Mouse (Mus musculus) right cerebral cortex, postnatal 10 days (tissue): ENCODE results near the gene Aff3.

Source experiments
- DNase-seq, 2 experiments: peaks; one replicate each; pipeline ENCODE4 v3.0.0; 2021; ENCODE audit warnings: low spot score in 2 of 2

Gene Aff3

DNA sequence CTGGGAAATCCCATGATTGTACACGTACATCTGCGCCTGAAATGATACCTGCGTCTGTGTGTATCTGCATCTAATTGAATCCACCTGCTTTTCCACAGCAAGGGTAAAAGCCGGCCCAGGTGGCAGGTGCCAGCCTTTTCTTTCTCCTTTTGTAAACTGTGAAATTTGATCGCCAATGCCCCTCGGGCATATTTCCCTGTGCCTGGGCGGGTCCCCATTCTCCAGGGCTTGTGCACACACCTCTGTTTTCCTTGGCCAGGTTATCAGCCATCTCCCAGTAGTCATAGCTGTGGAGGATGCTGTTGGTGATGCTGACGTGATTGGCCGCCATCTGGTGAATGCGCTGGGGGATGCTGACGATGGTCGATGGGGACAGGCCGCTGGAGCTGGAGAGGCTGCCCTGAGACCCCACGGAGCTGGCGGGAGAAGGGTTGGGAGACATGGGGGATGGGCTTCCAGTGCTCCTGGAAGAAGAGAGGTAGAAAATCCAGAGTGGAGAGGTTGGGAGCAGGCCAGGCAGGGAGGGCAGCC, 483.7 kb downstream of the Aff3 start:
- DNase-seq: no peak

DNA sequence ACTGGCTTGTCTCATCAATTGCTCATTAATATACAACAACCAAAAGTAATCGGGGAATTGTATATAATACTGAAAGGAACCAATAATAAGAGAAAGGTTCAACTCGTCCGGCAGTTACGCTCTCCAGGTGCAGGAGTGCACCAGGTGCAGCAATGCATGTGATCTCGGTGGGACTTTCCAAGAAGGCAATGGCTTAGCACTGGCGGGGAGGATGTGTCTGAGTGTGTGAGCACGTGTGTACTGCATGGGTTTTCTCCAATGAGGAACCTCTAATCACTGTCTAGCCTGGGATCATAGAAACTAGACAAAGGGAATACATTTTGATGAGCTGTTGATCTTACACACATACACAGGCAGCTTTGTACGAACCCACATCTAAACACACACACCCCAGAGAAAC, 485.8 kb downstream of the Aff3 start:
- no peak for DNase-seq

DNA sequence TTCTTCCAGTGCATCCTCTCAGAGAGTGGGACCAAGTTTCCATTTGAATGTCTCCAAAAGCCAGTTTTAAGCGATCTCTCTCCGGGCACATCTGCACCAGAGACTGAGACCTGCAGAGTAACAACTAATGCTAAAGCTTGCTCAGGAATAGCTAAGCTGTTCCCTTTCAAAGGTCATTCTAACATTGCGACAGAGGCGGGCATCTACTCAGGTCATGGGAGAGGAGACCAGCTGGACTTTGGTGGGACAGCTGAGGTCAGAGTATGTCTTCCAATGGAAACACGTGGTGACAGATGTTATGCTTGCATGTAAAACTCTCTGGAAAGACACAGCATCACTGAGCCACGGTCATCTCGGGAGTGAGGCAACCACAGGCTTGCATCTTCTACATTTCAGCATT, 488.7 kb downstream of the Aff3 start:
- no peak for DNase-seq

DNA sequence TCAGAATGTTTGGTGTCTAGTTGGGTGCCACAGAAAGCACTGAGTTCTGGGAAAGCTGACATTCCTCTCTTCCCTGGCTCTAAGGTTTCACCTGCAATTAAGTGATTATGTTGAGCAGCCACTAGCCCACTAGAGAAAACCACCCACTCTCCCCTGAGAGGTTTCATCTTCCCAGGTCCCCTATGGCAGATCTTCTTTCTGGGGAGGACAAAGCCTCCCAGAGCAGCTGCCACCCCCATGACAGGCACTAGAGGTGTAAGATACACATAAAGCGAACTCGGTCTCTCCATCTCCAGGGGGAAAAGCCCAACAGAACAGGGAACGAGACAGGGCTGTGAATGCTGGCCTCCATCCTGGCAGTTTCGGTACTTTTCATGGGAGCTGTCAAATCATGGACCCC, 492.9 kb downstream of the Aff3 start:
- DNase-seq: no peak

DNA sequence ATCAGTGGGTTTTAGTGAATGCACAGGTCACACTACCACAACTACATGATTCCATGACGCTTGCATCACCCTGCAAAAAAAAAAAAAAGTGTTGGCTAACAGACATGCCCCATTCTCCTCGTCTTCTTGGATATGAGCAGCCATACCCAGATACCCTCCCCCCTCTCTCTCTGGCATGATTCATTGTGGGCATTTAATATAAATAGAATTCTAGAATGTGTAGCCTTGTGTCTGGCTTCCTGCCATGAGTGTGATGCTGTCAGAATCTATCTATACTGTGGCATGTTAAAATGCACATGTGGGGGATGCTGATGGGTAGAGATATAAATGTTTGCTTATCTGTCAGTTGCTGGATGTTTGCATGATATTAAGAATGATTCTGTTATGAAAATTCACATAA, 499.1 kb downstream of the Aff3 start:
- peak; percentile 39 to 58 for DNase-seq

DNA sequence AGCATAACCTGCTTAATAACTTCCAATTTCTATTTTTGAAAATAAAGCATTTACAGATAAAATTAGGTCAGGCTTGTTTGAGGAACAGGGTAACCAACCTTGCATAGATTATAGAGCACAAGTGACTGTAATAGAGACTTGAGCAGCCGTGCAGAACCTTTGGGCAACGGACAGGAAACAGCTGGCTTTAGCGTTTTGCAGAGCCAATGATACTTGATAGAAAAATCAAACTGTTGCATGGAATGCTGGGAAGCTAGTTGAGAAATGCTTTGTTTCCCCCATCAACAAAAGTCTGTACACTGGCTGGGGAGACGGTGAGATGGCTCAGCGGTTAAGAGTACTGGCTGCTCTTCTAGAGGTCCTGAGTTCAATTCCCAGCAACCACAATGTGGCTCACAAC, 514.7 kb downstream of the Aff3 start:
- no peak for DNase-seq

DNA sequence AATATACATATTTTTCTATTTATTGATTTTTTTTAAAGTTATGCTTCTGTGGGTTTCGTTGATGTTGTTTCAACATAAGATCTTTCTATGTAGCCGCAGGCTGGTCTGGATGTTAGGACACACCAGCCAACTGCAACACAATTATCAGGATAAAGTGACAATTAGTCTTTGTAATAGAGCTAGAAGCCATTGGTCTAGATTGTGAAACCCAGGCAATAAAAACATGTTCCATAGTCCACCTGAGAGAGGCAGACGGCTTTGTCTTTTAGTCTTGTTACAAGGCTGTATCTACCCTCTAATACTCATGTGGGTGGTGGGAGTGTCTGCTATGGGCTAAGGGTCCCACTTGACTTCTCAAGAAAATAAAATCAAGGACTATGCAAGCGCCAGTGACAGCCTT, 518.7 kb downstream of the Aff3 start:
- DNase-seq: no peak

DNA sequence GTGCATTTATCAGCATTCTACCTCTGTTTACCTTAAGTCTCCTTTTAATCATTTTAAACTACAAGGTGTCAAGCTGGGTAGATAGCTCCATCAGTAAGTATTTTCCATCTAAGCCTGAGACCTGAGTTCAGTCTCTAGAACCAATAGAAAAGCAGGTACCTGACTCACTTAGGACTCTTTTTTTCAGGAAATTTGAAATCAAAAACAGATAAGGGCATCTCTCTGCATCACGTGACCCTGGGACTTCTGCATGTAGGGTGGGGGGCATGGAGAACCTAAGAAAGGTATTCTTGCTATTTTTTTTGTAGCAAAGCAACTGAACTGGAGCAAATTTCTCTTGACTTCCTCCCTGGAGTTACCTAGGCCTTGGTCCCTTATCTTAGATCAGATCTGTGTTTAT, 523.4 kb downstream of the Aff3 start:
- no peak for DNase-seq

DNA sequence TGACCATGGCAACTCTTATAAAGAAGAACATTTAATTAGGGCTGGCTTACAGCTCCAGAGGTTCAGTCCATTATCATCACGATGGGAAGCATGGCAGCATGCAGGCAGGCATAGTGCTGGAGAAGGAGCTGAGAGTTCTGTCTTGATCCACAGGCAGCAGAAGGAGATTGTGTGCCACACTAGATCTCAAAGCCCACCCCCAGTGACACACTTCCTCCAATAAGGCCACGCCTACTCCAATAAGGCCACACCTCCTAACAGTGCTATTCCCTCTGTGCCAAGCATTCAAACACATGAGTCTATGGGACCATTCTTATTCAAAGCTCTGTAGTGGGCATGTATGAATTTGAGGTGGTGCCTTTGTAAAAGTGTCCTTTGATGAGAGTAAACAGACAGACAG, 523.8 kb downstream of the Aff3 start:
- no peak for DNase-seq

DNA sequence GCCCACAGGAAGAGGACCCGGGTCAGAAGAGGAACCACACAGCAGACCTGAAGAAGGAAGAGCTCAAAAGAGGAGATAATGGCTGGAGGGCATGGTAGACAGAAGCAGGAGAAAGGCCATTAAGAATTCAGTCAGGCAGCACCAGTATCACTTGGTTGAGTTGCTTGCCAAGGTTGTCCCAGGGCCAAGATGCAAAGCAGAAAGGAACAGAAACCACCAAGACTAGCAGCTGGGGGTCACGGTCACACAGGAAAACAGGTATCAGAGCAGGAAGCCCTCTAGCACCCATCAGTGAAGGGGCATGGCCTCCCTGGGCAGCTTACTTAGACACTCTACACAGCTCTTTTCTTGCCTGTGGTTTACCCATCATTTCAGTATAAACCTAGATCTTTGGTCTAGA, 525.4 kb downstream of the Aff3 start:
- DNase-seq: no peak

DNA sequence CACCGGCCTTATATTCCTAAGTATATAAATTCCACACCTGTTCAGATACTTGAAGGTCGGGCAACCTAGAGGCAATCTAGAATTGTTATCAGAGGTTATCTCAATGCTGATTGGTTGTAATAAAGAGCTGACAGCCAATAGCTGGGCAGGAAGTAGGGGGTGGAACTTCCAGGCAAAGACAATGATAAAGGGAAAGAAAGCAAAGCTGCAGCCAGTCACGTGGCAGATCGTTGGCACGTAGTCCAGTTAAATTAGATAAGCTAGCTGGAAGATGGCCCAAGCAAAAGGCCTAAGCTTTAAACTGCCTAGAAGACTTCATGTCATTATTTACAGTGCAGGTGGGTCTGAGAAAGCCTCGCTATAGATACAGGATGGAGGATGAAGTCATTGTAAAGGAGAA, 531.8 kb downstream of the Aff3 start:
- DNase-seq: no peak

DNA sequence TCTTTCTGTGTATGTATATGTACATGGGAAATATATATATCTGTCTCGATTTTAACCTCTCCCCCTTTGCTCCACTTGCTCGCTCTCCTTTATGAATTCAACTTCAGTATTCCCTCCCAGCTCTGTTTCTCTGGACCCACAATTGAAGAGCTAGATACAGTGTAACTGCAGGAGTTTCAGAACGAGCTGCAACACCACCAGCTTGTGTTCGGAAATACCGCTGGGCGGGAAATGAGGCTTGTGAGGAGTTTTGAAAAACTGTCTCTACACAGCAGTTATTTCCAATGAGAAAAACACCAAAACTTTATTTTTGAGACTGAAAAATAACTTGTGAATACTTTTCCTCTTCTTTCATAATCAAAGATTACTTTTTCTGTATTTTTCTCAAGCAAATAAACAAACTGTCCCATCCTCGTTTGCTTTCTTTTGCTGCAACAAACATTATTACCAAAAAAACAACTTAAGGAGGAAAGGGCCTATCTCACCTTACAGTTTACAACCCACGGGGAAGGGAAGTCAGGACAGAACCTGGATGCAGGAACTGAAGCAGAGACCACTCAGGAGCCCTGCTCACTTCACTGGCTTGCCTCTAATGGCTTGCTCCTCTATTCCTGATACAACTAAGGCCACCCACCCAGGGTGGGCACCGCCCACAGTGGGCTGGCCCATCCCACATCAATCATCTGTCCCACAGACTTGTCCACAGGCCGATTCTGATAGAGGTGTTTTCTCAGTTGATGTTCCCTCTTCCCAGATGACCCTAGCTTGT, 533.9 kb downstream of the Aff3 start:
- DNase-seq: no peak

DNA sequence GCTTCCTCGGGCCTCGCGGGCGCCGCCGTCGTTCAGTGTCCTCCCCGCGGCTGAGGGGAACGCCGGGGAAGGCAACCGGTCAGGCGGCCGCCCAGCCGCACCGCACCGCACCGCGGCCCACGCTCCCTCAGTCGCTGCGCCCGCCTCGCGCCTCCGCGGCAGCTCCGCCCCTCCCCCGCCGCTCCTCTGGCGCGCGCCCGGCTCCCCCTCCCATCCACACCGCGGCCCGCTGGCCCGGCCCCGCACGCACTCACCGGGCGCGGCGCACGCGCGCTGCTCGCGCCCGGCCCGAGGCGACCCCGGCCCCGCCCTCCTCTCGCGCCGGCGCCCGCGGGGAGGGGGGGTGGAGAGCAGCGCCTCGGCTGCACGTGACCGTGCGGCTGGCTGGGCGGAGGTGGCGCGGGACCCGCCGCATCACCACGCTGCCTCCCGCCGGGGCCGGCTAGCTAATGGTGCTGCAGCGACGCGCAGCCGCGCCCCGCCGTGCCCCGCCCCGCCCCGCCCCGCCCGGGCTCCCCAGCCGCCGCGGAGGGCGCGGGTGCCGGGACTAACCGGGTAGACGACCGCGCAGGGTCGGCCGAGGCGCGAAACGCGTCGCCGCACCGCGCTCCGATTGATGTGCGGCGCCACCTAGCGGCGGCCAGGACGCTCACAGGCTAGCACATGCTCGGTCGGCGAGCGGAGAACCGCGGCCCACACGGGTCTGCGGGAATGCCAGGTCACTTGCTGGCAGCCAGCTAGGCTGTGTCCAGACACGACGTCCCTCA, 535.1 kb downstream of the Aff3 start, which contains the start of gene Rev1:
TSS of gene Rev1 (minus strand) at position 301 of the 767 bp plus-strand sequence.
- DNase-seq: peak; percentile 96 to 97

DNA sequence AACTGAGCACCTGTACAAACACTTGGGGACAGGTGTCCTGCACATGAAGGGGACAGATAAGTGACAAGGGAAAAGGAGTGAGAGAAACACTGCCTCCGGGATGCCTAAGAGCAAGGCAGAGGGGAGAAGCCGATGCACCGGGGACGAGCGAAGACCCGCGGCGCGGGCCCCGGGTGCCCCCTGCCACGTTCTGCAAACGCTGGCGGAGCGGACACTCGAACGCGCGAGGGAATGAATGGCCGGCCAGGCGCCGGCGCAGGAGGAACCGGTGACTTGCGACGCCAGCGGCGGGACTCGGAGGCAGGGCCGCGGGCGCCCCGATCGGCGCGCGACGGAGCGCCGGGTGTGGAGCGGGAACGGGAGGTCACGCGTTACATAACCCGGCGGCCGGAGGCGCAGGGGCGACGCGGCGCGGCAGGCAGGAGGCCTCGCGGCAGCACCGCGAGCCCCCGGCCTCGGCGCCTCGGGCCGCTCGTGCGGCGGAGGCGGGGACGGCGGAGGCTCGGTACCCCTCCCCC, 535.8 kb downstream of the Aff3 start:
- DNase-seq: peak; percentile 60 to 70
